Mouse (Mus musculus): ENCODE data around the gene Zfp322a. TPM values are rescaled to one million over a fixed set of nuclear protein-coding genes. Genes with fewer than 3 reads are reported as not detected.
"Not testable (repeated sequence)": the region's sequence is repeated elsewhere in the genome, so short reads cannot be mapped to it uniquely, and the experiment has no call there.

Zfp322a gene
- total RNA-seq, 2 experiments from 2014 or later: 18.9 to 26.9 TPM

DNA sequence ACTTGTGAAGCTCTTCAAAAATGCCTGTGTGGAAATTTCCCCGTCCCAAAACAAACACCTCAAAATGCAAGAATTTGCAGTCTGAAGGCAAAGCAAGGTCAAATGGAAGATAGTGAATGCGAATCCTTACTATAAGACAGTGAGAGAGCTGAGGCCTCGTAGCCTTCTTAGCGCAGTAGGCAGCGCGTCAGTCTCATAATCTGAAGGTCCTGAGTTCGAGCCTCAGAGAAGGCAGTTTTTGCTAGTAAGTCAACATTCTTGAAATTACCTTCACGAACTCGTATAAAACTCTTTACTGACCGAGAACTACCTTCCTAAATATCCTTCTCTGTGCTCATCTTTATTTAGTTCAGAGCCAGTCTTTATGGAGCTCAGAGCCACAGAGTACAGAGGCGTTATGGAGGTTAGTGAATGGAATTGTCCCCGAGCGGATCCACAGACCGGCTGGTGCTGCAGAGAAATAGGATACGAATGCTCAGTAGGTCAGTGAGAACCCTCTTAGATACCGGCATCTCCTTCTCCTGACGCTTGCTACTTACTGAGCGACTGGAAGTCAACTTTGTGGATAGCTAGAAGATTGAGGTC, 51.6 kb downstream of the Zfp322a start:
- no peak for DNase-seq

DNA sequence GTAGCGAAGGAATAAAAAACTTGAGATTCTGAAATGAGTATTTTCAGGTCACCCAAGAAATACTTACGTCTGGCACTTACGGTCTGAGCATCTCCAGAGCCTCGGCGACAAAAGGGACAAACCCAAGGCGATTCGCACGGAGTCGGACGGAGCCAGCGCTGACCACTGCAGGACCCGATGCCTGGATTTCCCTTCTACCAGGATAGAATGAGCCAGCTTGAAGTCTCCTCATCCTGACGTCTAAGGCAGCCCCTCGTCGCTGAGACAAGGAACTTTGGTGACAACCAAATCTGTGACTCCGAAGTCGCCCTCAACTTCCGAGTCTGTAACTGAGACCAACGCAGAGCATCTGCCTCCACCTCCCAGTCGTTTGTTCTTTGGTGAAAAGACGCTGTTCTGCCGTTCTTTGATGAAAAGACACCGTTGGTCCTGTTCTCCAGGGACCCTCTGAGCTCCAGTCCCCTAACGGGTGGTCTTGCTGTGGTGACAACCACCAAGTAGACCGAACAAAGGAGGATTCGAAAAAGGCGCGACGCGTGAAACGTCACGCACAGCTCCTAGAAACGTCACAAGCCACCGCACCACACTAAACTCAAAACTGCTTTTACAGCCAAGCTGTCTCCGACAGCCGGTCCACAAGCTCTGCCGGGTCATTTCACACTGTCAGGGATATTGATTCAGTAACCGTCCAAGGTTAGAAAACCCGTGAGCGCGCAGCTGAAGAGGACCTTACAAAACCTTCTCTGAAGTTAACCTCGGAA, 55.9 kb downstream of the Zfp322a start:
- DNase-seq: no peak

DNA sequence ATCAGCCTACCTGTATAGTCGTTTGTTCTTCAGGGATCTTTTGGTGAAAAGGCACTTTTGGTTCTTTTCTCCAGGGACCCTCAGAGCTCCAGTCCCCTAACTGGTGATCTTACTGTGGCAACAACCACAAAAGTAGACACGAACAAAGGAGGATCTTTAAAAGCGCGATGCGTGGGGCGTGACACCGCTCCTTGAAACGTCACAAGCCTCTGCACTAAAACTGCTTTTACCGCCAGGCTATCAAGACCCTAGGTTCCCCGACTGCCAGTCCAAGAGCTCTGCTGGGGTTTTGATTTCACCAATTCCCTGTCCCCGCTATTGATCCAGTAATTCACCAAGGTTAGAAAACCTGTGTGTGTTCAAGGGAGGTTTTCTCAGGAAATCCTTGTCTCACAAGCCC, 59.0 kb downstream of the Zfp322a start:
- no peak for DNase-seq

DNA sequence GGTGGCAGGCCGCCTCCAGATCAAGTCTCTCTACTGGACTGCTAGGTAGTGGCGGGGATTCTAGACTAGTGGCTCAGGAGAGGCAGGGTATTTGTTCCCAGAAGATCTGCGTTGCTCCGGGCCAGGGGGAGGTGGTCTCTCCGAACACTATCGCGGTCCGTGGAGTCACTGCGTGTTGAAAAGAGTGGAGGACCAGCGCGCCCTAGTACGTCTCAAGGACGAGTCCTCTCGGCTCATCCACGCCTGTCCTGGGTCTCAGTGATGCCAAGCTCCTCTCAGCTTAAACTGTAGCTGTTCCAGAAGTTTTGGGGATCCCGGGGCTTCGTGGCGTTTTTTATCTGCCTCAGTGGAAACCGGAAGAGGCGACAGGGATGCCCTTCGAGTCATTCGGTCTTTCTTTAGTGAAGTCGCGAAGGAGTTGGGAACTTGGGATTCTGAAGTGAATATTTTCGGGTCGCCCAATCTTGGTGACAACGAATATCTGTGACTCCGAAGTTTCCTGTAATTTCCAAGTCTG, 59.5 kb downstream of the Zfp322a start:
- no peak for DNase-seq

DNA sequence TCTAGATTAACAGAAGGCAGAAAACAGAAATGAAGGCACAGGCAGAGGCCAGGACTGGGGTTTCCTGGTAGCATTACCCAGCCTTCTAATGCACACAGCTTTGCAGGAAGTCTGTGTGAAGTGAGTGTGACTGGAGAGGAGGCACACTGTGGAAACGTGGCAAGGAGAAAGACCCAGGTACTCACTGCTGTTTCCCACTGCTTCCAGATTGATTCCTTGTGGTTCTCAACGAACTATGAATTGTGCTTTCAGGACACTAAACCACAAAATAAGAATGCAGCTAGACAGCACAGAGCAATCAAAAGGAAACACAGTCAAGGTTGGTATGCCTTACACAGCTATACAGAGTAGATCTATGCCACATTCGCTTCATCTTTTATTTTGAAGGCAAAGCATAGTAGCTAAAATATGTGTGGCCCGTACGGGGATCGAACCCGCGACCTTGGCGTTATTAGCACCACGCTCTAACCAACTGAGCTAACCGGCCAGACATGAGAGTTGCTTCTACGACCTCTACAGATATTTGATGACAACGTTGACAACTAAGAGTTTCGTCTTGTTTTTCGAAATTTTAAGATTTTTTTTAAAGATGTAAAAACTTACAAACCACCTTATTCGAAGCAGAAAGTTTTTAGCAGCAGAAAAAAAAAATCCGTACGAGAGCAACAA, 60.2 kb downstream of the Zfp322a start:
- not testable (repeated sequence) for DNase-seq

DNA sequence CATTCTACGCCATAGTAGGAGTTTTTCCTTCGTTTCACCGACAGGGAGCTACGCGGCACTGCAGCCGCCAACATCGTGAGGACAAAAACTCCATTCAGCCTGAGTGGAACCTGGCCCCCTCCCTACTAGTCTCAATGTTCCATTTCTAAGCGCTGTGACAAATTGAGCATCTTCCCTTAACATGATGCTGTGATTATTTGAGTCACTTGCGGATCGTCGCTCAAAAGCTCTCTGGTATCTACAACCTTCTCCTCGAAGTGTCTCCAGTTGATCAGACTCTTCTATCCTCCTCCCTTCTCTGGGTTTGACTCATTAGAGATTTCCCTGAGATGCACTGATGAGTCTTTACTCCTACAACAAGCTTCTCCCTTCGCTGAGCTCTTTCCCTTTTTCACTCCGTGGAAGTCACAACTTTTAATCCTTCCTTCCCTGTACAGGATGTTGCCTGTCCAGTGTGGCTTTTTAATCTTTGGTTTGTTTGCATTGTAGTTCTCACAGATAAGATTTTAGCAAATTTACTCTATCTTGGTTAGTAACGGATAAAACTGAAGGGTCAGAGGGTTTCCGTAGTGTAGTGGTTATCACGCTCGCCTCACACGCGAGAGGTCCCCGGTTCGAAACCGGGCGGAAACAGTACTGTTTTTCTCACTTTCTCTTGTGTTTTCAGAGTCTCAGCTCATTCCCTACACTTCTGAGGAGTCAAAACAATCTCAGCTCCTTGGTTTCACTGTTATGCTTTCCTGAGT, 61.8 kb downstream of the Zfp322a start:
- DNase-seq: no peak

DNA sequence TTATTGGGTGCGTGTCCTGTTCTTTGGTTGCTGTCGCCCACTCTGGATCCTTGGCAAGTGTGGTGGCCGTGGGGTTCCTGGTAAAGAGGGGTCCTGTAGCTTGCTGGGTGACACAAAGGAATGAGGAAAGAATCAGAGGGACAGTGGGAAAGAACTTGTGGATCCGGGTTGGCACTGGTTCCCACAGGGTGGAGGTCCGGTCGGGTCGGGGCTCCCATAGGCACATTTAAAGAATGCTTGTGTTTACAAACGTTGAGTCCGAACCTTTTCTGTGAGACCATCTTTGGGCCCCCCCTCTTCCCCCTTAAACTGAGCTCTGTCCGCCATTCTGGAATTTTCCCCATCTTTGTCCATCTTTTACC, 62.3 kb downstream of the Zfp322a start:
- DNase-seq: no peak

Other genes starting within 250 kb of the Zfp322a start
- gene Vmn1r218, start 236.1 kb downstream of the Zfp322a start, total RNA-seq (2021): not detected
- not detected for gene Vmn1r219, start 209.9 kb downstream of the Zfp322a start, total RNA-seq (2021)
- gene Vmn1r220, start 181.2 kb downstream of the Zfp322a start, total RNA-seq (2021): not detected
- not detected for gene Vmn1r221, start 155.1 kb downstream of the Zfp322a start, total RNA-seq (2021)
- not detected for gene Vmn1r222, start 133.3 kb downstream of the Zfp322a start, total RNA-seq (2021)
- gene Vmn1r223, start 122.1 kb downstream of the Zfp322a start, total RNA-seq (2021): not detected
- 1 to 10 TPM; 6.1 to 7.1 TPM for gene Abt1, start 54.7 kb upstream of the Zfp322a start, total RNA-seq (2021)
- under 1 TPM in 1 of 2 experiments, not detected in 1; 0.55 TPM for gene Btn1a1, start 96.7 kb upstream of the Zfp322a start, total RNA-seq (2021)
- not detected for gene Btn2a2, start 119.6 kb upstream of the Zfp322a start, total RNA-seq (2021)
- gene Hist1h4h, start 161.8 kb upstream of the Zfp322a start, total RNA-seq (2021): 1,000 to 10,000 TPM in 1 of 2 experiments, 100 to 1,000 TPM in 1; 930 to 1,063 TPM
- gene Hist1h2af, start 164.7 kb upstream of the Zfp322a start, total RNA-seq (2021): 100 to 1,000 TPM; 261 to 325 TPM
- 10 to 100 TPM; 76.3 to 91.7 TPM for gene Hist1h3g, start 166.2 kb upstream of the Zfp322a start, total RNA-seq (2021)
- 10 to 100 TPM; 20.9 to 25.4 TPM for gene Hist1h2bh, start 174.2 kb upstream of the Zfp322a start, total RNA-seq (2021)
- gene Hist1h3f, start 174.8 kb upstream of the Zfp322a start, total RNA-seq (2021): 100 to 1,000 TPM in 1 of 2 experiments, 10 to 100 TPM in 1; 93.2 to 104 TPM
- 100 to 1,000 TPM; 529 to 619 TPM for gene Hist1h4f, start 182.4 kb upstream of the Zfp322a start, total RNA-seq (2021)
- 10 to 100 TPM; 27.8 to 32.6 TPM for gene Hist1h1d, start 184.1 kb upstream of the Zfp322a start, total RNA-seq (2021)
- gene Hist1h3e, start 193.2 kb upstream of the Zfp322a start, total RNA-seq (2021): 100 to 1,000 TPM; 246 to 271 TPM
- 10 to 100 TPM; 54.9 to 55.0 TPM for gene Hist1h2ae, start 202.0 kb upstream of the Zfp322a start, total RNA-seq (2021)
- 100 to 1,000 TPM; 395 to 462 TPM for gene Hist1h2bg, start 202.2 kb upstream of the Zfp322a start, total RNA-seq (2021)
- 100 to 1,000 TPM; 168 to 215 TPM for gene Hist1h2bf, start 205.0 kb upstream of the Zfp322a start, total RNA-seq (2021)
- 10 to 100 TPM; 47.4 to 49.2 TPM for gene Hist1h2ad, start 205.2 kb upstream of the Zfp322a start, total RNA-seq (2021)
- 10 to 100 TPM; 38.0 to 43.5 TPM for gene Hist1h3d, start 206.6 kb upstream of the Zfp322a start, total RNA-seq (2021)
- 100 to 1,000 TPM; 294 to 310 TPM for gene Hist1h4d, start 212.4 kb upstream of the Zfp322a start, total RNA-seq (2021)

Data from adrenal gland, postnatal 10 days (tissue).